Mouse (Mus musculus): Measurements from ENCODE around the gene Col5a2. TPM values are rescaled to one million over a fixed set of nuclear protein-coding genes. Genes with fewer than 3 reads are reported as not detected.

Col5a2 gene
- polyA plus RNA-seq (2017; shearing (Covaris generic)) = under 1 TPM in 1 of 2 experiments, not detected in 1; 0.15 TPM

GRCm38 (mm10) chr1:45502865-45503332, at the start of gene Col5a2:
Col5a2 (minus strand) TSS chr1:45503282.

Other genes starting within 250 kb of the Col5a2 start
- under 1 TPM in 1 of 2 experiments, not detected in 1; 0.36 TPM for gene Col3a1, start 191.7 kb downstream of the Col5a2 start, polyA plus RNA-seq (2017; shearing (Covaris generic))

Data from activated CD4-positive, CD25-positive, alpha-beta regulatory T cell (primary cell).